Mouse (Mus musculus) ES-Bruce4 (cell line): ENCODE data around the gene 4930469K13Rik. TPM values are rescaled to one million over a fixed set of nuclear protein-coding genes. Genes with fewer than 3 reads are reported as not detected.

ENCODE experiments used
- H3K27ac ChIP-seq: 2 replicates; pipeline ENCODE4 v1.5.1; 2012; ENCODE audit warnings: low read length, inconsistent platforms; ENCODE audit not compliant: insufficient read depth
- H3K27me3 ChIP-seq: 2 replicates; pipeline ENCODE4 v1.6.1; 2012; ENCODE audit warnings: mild to moderate bottlenecking, low read length, inconsistent platforms; ENCODE audit not compliant: control insufficient read depth, poor library complexity, insufficient read depth, severe bottlenecking
- H3K36me3 ChIP-seq: 2 replicates; pipeline ENCODE4 v1.6.1; 2012; ENCODE audit warnings: inconsistent platforms, mild to moderate bottlenecking, low read length, moderate library complexity; ENCODE audit not compliant: control insufficient read depth, poor library complexity, insufficient read depth, severe bottlenecking
- H3K4me1 ChIP-seq: one replicate; pipeline ENCODE4 v1.8.1; 2011; ENCODE audit warnings: low read length; ENCODE audit not compliant: control insufficient read depth, insufficient read depth
- H3K4me3 ChIP-seq: 2 replicates; pipeline ENCODE4 v1.5.1; 2011; ENCODE audit warnings: low read depth, mild to moderate bottlenecking, low read length
- H3K9ac ChIP-seq: 2 replicates; pipeline ENCODE4 v1.6.1; 2012; ENCODE audit warnings: low read depth, mild to moderate bottlenecking, inconsistent platforms; ENCODE audit not compliant: poor library complexity, severe bottlenecking
- H3K9me3 ChIP-seq: replicated peaks from 2 replicates; pipeline ENCODE4 v1.6.1; 2012; ENCODE audit warnings: mild to moderate bottlenecking, low read length, inconsistent platforms; ENCODE audit not compliant: control insufficient read depth, poor library complexity, insufficient read depth, severe bottlenecking
- CTCF ChIP-seq: IDR thresholded peaks from one replicate; pipeline ENCODE4 v1.8.1; 2011; ENCODE audit warnings: low read depth, low read length
- EP300 ChIP-seq: IDR thresholded peaks from 2 replicates; pipeline ENCODE4 v1.6.1; 2011; ENCODE audit warnings: low read depth, low read length; ENCODE audit not compliant: insufficient read depth
- POLR2A ChIP-seq: IDR thresholded peaks from one replicate; pipeline ENCODE4 v1.8.1; 2011; ENCODE audit warnings: low read length; ENCODE audit not compliant: insufficient read depth
- polyA plus RNA-seq: library from polyadenylated mRNA; stranded (reverse); fragments of >200 nt; gene quantifications from 2 replicates; pipeline ENCODE4 v1.2.4, GENCODE M21; 2011; ENCODE audit warnings: low read depth; ENCODE audit not compliant: missing spikeins, insufficient read depth, insufficient read length

The 4930469K13Rik gene
- polyA plus RNA-seq, 1 experiment, result not detected

- H3K4me3 ChIP-seq, result no peak overlapping the region
- TF ChIP-seq CTCF (no peak), EP300 (peak; percentile 95)
- no peak overlapping the region for H3K9ac ChIP-seq
- H3K9me3 ChIP-seq, result no peaks in the 10 kb centered on the region
- H3K27ac ChIP-seq, result peak overlapping the region; percentile 81
- H3K27me3 ChIP-seq, result no peaks in the 10 kb centered on the region
- peaks cover 8% of the 10 kb centered on the region for H3K4me1 ChIP-seq
- H3K36me3 ChIP-seq, result no peaks in the 10 kb centered on the region
Observed at GRCm38 (mm10) chr11:34112781-34113380, 14.5 kb upstream of the 4930469K13Rik start.

DNA sequence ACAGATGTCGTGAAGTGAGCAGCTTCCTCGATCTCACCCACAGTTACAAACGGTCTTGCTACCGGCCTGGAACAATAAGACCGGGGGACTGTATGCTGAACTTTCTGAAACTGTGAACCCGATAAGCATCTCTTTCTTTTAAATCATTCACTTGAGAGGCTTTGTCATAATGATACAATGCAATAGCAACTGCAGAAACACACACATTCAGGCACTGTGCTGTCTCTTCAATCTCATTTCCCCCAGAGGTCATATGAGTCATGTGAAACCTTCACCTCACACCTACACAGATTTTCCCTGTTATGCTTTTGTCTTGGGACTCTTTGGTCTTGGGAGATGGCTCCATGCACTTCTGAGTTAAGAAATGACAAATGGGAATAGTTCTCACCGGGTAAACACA is 13.6 kb upstream of the 4930469K13Rik start:
- no peak overlapping the region for H3K4me3 ChIP-seq
- H3K36me3 ChIP-seq, result no peaks in the 10 kb centered on the region
- no peak overlapping the region for H3K9ac ChIP-seq
- TF ChIP-seq POLR2A, result no peak
- TF ChIP-seq CTCF, result no peak
- no peak for TF ChIP-seq EP300
- H3K27ac ChIP-seq, result no peak overlapping the region
- H3K27me3 ChIP-seq, result no peaks in the 10 kb centered on the region
- H3K9me3 ChIP-seq, result no peaks in the 10 kb centered on the region
- H3K4me1 ChIP-seq, result peaks cover 8% of the 10 kb centered on the region

DNA sequence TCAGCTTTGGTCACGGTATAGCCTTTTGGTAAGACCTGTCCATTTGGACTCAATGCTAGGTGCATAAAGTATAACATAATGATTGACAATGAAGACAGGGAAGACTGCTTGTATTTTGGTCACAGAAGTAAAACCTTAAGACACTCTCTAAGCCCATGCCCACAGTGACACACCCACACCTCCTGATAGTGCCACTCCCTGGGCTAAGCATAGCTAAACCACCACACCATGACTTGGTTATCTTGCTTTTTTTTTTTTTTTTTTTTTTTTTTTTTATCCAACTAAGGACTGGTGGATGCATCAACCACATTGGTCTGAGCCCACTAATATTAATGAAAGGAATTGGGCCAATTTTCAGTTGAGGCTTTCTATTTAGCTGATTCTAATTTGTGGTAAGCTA is 10.9 kb upstream of the 4930469K13Rik start:
- Histone ChIP-seq H3K4me1 (peaks cover 8% of the 10 kb centered on the region), H3K9me3 (no peaks in the 10 kb centered on the region), H3K36me3 (no peaks in the 10 kb centered on the region), H3K4me3 (no peak overlapping the region), H3K9ac (no peak overlapping the region), H3K27ac (no peak overlapping the region), H3K27me3 (no peaks in the 10 kb centered on the region)
- TF ChIP-seq POLR2A (no peak), EP300 (no peak), CTCF (no peak)

GRCm38 (mm10) chr11:34104919-34105318 is 6.6 kb upstream of the 4930469K13Rik start:
- Histone ChIP-seq H3K4me3 (no peak overlapping the region), H3K9ac (no peak overlapping the region), H3K9me3 (no peaks in the 10 kb centered on the region), H3K4me1 (no peaks in the 10 kb centered on the region), H3K27ac (no peak overlapping the region), H3K36me3 (no peaks in the 10 kb centered on the region), H3K27me3 (no peaks in the 10 kb centered on the region)
- TF ChIP-seq POLR2A (no peak), EP300 (no peak), CTCF (no peak)

GRCm38 (mm10) chr11:34101827-34102226 is 3.5 kb upstream of the 4930469K13Rik start:
- Histone ChIP-seq H3K9ac (no peak overlapping the region), H3K36me3 (no peaks in the 10 kb centered on the region), H3K27ac (no peak overlapping the region), H3K4me3 (no peak overlapping the region), H3K9me3 (no peaks in the 10 kb centered on the region), H3K4me1 (no peaks in the 10 kb centered on the region), H3K27me3 (no peaks in the 10 kb centered on the region)
- TF ChIP-seq POLR2A (no peak), EP300 (no peak), CTCF (no peak)

DNA sequence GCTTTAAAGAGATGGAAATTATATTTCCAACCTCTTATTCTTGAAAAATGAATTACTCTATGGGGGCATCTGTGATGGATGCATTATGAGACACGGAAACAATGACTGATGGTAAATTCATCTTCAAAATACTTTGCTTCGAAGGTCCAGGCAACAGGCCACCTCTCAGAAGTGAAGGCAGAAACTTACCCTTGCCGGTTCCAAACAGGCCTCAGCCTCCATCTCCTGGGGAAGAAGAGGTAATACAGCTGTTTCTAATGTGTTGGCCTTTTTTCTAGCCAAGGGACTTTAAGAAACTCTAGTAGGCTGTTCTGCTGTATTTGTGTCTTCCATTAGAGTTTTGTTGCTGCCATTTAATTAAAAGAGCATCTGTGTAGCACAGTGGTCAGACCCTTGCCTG is 11.3 kb downstream of the 4930469K13Rik start:
- Histone ChIP-seq H3K27me3 (no peaks in the 10 kb centered on the region), H3K9ac (no peak overlapping the region)
- TF ChIP-seq CTCF (no peak), EP300 (no peak), POLR2A (no peak)

More for the DNA sequence above, 11.3 kb downstream of the 4930469K13Rik start:
- Histone ChIP-seq H3K36me3 (no peaks in the 10 kb centered on the region), H3K27ac (no peak overlapping the region), H3K4me3 (no peak overlapping the region), H3K4me1 (no peaks in the 10 kb centered on the region), H3K9me3 (no peaks in the 10 kb centered on the region)
